Mouse (Mus musculus): ENCODE measurements around the gene Sae1.

Sae1 gene

DNA sequence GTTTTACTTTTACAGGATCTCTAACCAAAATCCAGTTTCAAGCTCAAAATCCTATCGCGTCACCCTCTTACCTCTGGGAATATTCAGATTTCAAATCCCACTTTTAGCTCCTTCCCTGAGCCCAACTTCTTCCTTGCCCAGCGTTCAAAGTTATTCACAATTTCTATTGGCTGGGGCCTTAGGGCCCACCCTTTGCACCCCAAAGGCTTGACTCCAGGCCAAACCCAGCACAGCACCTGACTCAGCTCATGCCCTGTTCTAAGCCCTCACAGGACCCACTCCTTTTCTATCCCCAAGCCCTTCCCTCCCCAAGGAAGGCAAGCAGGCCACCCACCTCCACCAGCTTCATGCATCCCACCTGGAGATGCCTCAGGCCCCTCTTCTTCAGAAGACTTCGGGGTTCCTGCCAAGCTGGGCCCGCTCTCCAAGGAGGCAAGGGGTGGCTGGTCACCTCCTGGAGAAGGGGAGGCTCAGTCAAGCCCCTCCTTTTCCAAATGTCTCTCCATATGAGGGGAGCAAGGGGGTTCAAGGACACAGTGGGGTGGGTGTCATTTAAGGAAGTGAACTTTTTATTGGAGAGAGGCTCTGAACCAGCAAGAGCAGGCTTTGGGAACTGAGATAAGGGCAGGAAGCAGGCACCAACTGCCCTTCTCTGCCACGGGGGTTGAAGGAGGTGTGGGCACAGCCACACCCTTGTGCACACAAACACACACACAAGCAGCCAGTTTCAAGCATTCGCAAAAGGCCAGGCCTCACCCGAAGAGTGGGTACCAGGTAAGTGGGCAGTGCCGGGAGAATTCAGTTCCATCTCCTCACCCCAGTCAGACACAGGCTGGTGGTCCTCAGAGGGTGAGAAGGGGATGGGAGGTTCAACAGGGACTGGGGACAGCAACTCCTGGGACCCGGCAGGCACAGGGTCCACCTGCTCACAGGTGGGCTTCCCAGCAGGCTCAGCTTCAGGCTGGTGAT lies 112.4 kb downstream of the Sae1 start:
- DNase-seq: peak; percentile 14 to 47

DNA sequence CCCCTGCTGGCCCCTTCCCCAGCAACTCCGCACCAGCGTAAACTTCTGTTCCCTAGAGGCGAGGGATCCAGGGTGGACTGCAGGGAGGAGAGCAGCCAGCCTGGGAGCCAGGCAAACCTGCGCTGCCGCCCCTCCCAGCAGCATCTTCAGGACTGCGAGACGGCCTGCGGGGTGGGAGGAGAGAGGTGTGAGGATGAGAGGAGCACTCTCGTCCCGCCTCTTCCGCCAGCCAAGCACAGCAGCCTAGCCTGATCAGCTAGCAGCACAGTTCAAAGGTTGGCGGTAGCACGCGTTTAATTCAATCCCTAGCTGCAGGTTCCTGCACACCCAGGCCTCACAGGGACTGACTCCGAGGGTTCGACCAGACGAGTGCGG lies 113.9 kb downstream of the Sae1 start:
- DNase-seq: peak; percentile 77 to 92

GRCm38 (mm10) chr7:16273081-16273765 lies 114.4 kb downstream of the Sae1 start, which contains the start of gene Inafm1:
TSS of gene Inafm1 (minus strand) at chr7:16273617.
- peak; percentile 96 for DNase-seq

GRCm38 (mm10) chr7:16272681-16273080 lies 114.9 kb downstream of the Sae1 start:
- peak; percentile 76 to 89 for DNase-seq

DNA sequence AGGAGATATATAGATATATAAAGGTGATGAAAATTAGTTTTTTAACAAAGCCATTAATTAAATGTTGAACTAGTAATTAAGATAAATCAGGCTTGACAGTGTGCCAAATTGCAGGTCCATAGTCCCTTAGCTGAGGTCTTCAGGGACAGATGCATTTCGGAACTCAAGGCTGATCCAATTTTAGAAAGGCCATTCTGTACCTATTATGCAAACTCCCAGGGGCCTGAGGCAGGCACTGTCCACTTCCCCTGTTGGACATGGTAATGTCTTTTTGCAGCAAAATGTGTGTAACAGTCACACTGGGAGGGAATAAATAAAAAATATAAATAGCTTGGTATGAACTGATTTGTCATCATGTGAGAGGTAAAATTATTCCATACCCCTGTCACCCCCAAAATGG lies 116.5 kb downstream of the Sae1 start:
- no peak for DNase-seq
